Mouse (Mus musculus) telencephalon, adult 2 months (tissue): ENCODE results near the gene Camk1.
"Not testable (repeated sequence)": the region's sequence is repeated elsewhere in the genome, so short reads cannot be mapped to it uniquely, and the experiment has no call there.

Experiments used
- DNase-seq: peaks from one replicate; pipeline ENCODE4 v3.0.0-alpha.2; 2011; ENCODE audit warnings: low read depth, low spot score

Gene Camk1

DNA sequence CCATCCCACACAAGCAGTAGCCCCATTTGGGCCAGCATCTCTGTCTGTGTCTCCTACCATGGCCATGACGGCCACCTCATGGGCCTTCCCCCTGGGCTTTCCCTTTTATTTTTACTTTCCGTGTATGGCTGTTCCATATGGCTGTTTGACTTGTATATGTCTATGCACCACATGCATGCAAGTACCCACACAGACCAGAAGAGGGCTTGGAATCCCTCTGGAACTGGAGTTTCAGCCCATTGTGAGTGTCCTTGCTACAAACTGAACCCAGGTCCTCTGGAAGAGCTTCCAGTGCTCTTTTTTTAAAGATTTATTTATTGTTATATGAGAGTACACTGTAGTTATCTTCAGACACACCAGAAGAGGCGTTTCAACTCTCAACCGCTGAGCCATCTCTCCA is 17.7 kb upstream of the Camk1 start:
- DNase-seq = no peak

DNA sequence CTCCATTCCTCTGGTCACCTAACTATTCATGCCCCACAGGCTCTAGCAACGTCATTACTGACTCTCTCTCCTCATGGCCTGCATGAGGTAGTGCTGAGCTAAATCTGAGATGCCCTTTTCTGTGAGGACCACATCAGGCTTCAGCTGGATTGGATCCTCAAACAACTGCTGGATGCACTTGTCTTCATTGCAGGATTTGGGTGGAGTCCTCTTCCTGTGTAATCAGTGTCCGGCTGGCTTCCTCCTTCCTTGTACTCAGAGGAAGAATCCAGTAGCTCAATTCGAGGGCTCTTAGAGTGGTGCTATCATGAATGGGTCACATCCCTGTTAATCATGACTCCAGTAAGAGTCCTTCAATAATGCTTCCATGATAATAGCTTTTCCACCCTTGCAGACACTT is 9.9 kb upstream of the Camk1 start:
- DNase-seq = no peak

- no peak for DNase-seq
These were observed 9.0 kb upstream of the Camk1 start for GRCm38 (mm10) chr6:113352820-113353219.

DNA sequence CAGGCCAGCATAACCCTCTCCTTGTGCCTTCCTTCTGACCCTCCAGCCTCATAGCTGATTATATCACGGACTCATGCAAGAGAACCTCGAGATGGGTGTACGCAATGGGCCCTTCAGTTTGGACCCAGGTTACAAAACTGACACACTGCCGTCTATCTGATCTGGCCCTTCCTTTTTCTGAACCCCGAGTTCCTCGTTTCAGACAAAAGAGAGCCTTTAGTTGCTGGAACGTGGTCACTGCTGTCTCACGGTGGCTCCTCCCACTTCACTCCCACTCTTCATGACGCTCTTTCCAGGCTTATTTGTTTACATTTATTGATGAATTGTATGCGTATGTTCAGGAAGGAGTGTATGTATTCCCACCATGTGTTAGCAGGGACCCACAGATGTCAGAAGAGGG is 7.9 kb upstream of the Camk1 start:
- no peak for DNase-seq

DNA sequence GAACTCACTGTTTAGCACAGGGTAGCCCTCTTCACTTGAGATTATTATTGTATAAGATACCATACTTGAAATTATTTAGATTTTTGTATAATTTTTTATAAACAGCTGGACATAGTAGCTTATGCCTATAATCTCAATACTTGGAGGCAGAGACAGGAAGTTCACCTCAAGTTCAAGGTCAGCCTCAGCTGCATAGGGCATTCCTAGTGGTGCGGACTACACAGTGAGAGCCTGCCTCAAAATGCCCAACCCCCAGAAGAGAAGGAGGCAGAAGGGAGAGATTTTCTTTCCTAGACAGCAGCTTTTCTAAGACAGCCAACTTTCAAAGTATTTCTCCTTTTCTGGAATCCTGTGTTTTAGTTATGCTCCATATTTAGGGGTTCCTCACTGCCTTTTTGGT is 7.4 kb upstream of the Camk1 start:
- no peak for DNase-seq

- DNase-seq = no peak
These were observed 6.8 kb upstream of the Camk1 start for GRCm38 (mm10) chr6:113350538-113350937.

DNA sequence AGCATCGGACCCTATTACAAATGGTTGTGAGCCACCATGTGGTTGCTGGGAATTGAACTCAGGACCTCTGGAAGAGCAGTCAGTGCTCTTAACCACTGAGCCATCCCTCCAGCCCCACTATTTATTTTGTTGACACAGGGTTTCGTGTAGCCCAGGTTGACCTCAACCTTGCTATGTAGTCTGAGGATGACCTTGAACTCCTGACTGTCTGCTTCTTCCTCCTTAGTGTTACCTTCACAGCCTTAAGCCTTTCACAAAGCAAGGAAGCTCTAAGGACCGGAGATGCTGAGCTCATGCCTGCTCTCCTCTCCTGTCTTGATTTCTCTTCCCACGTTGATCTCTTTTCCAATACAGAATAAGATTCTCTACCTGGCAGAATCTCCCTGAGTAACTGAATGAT is 3.1 kb upstream of the Camk1 start:
- DNase-seq = no peak

DNA sequence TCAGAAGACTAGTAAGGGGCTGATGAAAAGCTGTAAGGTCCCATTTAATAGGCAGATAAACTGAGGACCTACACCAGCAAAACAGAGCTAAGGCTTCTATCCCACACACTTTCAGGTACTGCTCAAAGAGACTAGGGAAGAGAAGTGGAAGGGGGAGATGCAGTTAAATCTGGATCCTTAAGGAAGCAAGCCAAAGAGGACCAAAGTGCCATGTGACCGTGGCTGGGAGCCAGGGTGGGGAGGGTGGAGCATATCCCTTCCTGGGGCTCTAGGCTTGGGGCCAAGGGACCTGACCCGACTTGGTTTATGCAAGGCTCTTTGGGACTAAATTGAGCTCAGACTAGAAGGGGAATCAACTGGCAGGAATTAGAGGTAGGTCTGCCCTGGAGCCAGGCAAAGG is 537 bp upstream of the Camk1 start:
- no peak for DNase-seq

DNA sequence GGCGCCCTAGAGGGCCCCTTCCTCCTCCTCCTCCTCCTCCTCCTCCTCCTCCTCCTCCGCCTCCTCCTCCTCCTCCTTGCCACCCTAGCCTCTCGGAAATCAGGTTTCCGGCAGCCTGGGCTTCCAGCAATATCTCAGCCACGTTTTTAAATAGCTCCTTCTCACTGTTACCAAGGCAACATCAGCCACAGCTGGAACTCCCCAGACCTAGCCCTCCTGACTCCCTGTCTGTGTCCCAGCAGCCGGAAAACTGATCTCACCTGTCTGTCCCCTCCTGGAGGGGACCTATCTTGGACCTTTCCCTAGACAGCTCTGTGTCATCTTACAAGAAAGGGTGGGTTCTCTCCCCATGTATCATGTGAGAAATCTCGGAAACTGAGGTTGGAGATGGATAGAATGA is 1.5 kb downstream of the Camk1 start:
- peak; percentile 62 for DNase-seq

GRCm38 (mm10) chr6:113341574-113341973 is 2.2 kb downstream of the Camk1 start:
- no peak for DNase-seq

GRCm38 (mm10) chr6:113336852-113337620 is 6.7 kb downstream of the Camk1 start:
- DNase-seq = no peak

- DNase-seq = no peak
These were observed 9.6 kb downstream of the Camk1 start for GRCm38 (mm10) chr6:113334216-113334615.

GRCm38 (mm10) chr6:113333137-113333950 is 10.4 kb downstream of the Camk1 start:
- DNase-seq = no peak

DNA sequence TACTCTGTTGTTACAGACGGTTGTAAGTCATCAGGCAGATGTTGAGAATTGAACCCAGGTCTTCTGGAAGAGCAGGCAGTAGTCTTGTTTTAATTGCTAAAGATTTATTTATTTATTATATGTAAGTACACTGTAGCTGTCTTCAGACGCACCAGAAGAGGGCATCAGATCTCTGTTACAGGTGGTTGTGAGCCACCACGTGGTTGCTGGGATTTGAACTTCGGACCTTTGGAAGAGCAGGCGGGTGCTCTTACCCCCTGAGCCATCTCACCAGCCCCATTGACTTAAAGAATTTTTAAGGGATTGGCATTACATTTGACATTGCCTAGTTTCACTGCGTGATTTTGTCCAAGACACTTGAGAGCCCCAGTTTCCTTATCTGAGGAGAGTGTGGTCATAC is 11.1 kb downstream of the Camk1 start:
- DNase-seq = not testable (repeated sequence)

DNA sequence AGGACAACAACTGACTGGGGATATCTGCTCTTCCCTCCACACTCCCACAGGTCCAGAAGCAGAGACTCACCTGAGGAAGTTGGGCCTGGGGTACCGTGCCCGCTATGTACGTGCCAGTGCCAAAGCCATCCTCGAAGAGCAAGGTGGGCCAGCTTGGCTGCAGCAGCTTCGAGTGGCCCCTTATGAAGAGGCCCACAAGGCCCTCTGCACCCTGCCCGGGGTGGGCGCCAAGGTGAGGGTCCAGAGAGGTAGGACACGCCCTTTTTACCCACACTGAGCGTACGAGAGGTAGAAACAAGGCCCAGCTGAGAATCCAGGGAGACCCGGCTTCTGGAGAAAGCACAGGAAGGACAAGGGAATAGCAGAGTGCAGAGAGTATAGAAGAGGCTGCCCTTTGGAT is 12.1 kb downstream of the Camk1 start:
- no peak for DNase-seq

- DNase-seq = no peak
These were observed 13.2 kb downstream of the Camk1 start for GRCm38 (mm10) chr6:113330547-113330946.

- no peak for DNase-seq
These were observed 14.4 kb downstream of the Camk1 start for GRCm38 (mm10) chr6:113329396-113329795.

- DNase-seq = peak; percentile 99
These were observed 17.1 kb downstream of the Camk1 start, which contains the start of gene Ogg1 for GRCm38 (mm10) chr6:113326533-113327315. Ogg1 (plus strand) TSS chr6:113326972.

- DNase-seq = no peak
These were observed 27.8 kb downstream of the Camk1 start for GRCm38 (mm10) chr6:113315972-113316371.

DNA sequence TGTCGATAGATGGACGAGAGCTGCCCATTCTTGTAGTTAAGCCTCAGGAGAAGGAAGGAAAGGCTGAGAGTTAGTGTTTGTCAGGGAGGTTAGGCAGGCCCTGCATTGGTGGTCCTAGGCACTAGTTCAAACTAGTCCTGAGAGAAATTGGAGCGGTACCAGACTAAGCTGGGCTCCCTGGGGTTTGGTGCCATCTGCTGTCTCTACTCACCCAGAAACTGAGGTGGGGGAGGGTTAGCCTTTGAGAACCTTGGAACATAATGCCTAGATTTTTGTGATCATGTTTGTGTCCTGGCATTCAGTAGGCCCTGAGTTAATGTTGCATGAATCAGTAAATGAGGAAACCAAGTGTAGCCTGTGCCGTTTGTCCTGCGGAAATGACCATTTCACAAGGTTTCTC is 35.6 kb downstream of the Camk1 start:
- DNase-seq = no peak

DNA sequence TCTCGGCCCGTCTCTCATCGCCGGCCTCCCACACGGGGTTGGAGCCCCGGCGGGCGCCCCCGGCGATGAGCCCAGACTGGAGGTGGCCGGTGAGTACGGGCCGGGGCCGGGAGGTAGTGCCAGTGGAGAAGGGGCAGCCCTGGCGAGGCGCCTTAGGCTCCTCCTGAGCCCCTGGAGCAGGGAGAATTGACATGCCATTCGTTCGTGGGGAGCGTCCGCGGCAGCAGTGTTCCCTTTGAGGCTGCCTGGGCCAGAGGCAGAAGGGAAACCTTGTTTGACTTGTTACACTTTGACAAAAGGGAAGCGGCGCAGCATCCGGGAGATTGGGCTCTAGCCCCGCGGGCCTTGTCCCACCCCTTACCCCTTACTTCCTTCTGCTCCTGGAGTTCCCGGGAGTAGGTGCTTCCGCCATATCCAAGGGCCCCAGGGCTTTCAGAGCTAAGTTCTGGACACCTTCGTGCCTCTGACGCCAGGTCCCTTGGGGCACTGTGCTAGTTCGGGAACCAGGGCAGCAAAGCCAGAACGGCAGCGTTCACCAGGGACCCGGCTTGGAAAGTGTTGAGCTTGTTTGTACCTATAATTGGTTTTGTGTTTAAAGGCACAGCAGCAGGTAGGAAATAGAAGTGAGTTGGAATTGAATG is 36.2 kb downstream of the Camk1 start:
- DNase-seq = no peak

DNA sequence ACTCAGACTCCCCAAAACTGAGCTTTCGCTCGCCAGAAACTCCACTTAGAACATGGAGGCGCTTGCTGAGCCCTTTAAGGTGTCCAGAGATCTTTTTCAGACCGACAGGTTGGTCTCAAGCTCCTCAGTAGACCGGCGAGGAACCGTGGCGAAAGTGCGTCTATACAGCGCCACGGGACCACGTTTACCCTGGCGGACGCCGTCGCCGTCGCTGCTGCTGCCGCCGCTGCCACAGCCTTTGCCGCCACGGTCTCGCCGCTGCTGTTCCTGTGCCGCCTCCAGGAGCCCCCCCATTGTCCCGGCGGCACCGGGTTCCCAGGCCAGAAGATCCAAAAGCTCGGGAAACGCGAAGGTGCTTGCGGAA is 36.8 kb downstream of the Camk1 start, which contains the start of gene Brpf1:
Brpf1 (plus strand) TSS at position 152 of the 364 bp plus-strand sequence.
- no peak for DNase-seq
